In genomic region chr7:138863950-138864572, GRCm38 (mm10) we compare ENCODE assay signal across 14 mouse cellular contexts. TPM values are rescaled to one million over a fixed set of nuclear protein-coding genes. Genes with fewer than 3 reads are reported as not detected.
DNase-seq lines count a peak whose midpoint lies in the region; TF ChIP-seq lines count a peak whose summit lies in the region.
"Had no signal": no experiment of that assay in that cellular context is flagged by ENCODE, and none has a peak within 500 bp of the region (broad histone marks: within the 10 kb centered on the region; RNA-seq: fewer than 3 reads in every experiment).

No protein-coding gene starts in this region.

- peak overlapping the region; percentile 7; the same call in 1 of the 2 replicates for H3K27ac ChIP-seq in limb, embryonic 10.5 days
- H3K27ac ChIP-seq in thymus, adult 2 months (ENCODE audit: control insufficient read depth, insufficient read depth, low read length) = no peak overlapping the region
- H3K27ac ChIP-seq: forebrain, embryonic 12.5 days; hindbrain, embryonic 15.5 days; liver, embryonic 14.5 days; stomach, embryonic 15.5 days had no signal

- peaks cover 87% of the 10 kb centered on the region for H3K4me1 ChIP-seq in E14TG2a.4 (replicated peaks; ENCODE audit: low read depth, low read length)
- H3K4me1 ChIP-seq in limb, embryonic 10.5 days = peaks cover 23% of the 10 kb centered on the region
- no peaks in the 10 kb centered on the region for H3K4me1 ChIP-seq in thymus, adult 2 months (replicated peaks; ENCODE audit: control insufficient read depth, insufficient read depth, low read length)
- H3K4me1 ChIP-seq: forebrain, embryonic 12.5 days; stomach, embryonic 15.5 days had no signal

- DNase-seq in cerebellum, adult 9-10 months = peak; percentile 40
- DNase-seq in cerebellum, postnatal 36 days = no peak
- DNase-seq in embryo, embryonic 10.5 days (ENCODE audit: low spot score) = peak; percentile 47
- DNase-seq in limb, embryonic 10.5 days (ENCODE audit: low spot score) = no peak
- DNase-seq in kidney, postnatal 25 days = no peak
- DNase-seq in thymus, adult 2 months = no peak
- no peak for DNase-seq in lung, postnatal 14 days
- DNase-seq: B cell, adult 2 months; lung, postnatal 10 days had no signal

- no peaks in the 10 kb centered on the region for H3K27me3 ChIP-seq in E14TG2a.4 (ENCODE audit: insufficient read depth, low read length)
- no peaks in the 10 kb centered on the region for H3K27me3 ChIP-seq in limb, embryonic 10.5 days (ENCODE audit: low read depth, poor library complexity, severe bottlenecking)
- no peaks in the 10 kb centered on the region for H3K27me3 ChIP-seq in thymus, adult 2 months (ENCODE audit: control insufficient read depth, insufficient read depth, low read length)
- H3K27me3 ChIP-seq: forebrain, embryonic 12.5 days; hindbrain, embryonic 15.5 days; stomach, embryonic 15.5 days had no signal

- TF ChIP-seq CTCF in E14TG2a.4 (conservative IDR thresholded peaks at IDR 0.05; ENCODE audit: low read length) = no peak
- no peak for TF ChIP-seq CTCF in thymus, adult 2 months (IDR thresholded peaks at IDR 0.05; ENCODE audit: borderline replicate concordance, control insufficient read depth, extremely low read depth, insufficient read depth, low read length, poor library complexity)

- H3K36me3 ChIP-seq in E14TG2a.4 (ENCODE audit: insufficient read depth, low read length) = peaks cover 90% of the 10 kb centered on the region
- H3K36me3 ChIP-seq in limb, embryonic 10.5 days = peaks cover 38% of the 10 kb centered on the region
- peaks cover 4% of the 10 kb centered on the region for H3K36me3 ChIP-seq in thymus, adult 2 months (ENCODE audit: control insufficient read depth, insufficient read depth, low read length)

- 41% methylated on average over 3 of the region's 3 CpGs for WGBS in limb, embryonic 10.5 days
- WGBS in thymus, adult 2 months = 95% methylated on average over 3 of the region's 3 CpGs

- H3K9me3 ChIP-seq in E14TG2a.4 (ENCODE audit: low read length) = no peaks in the 10 kb centered on the region
- H3K9me3 ChIP-seq in limb, embryonic 10.5 days (replicated peaks) = no peaks in the 10 kb centered on the region
- H3K9me3 ChIP-seq: forebrain, embryonic 12.5 days; hindbrain, embryonic 15.5 days; stomach, embryonic 15.5 days had no signal

- 0 out of 2 replicates have a peak overlapping the region, but pooled peaks have one; percentile 3 for H3K4me3 ChIP-seq in E14TG2a.4 (replicated peaks; ENCODE audit: low read length)
- no peak overlapping the region for H3K4me3 ChIP-seq in limb, embryonic 10.5 days
- H3K4me3 ChIP-seq in thymus, adult 2 months (ENCODE audit: control insufficient read depth, insufficient read depth, low read length) = no peak overlapping the region
- H3K4me3 ChIP-seq: forebrain, embryonic 12.5 days; hindbrain, embryonic 15.5 days; stomach, embryonic 15.5 days had no signal

- TF ChIP-seq POLR2A in thymus, adult 2 months (IDR thresholded peaks at IDR 0.05; ENCODE audit: control insufficient read depth, extremely low read depth, insufficient read depth, low read length, poor library complexity) = no peak

RNA-seq across cellular contexts. Expression of gene Mapk1ip1, which starts 18.0 kb away (rescaled TPM):
- 8.0 and 9.4 TPM in 2 replicates for polyA plus RNA-seq in limb, embryonic 10.5 days (2016; fragmentation: Nextera tagmentation; extraction: Ambion mirVana)
- polyA plus RNA-seq in thymus, adult 2 months (2012; rRNA removed) = 92.4 and 103 TPM in 2 replicates

RNA-seq across cellular contexts. Expression of gene Ppp2r2d, which starts 18.2 kb away (rescaled TPM):
- polyA plus RNA-seq in limb, embryonic 10.5 days (2016; fragmentation: Nextera tagmentation; extraction: Ambion mirVana) = 50.9 and 51.9 TPM in 2 replicates
- polyA plus RNA-seq in thymus, adult 2 months (2012; rRNA removed) = 27.6 and 29.0 TPM in 2 replicates

RNA-seq across cellular contexts. Expression of gene Bnip3, which starts 45.3 kb away (rescaled TPM):
- 110 and 112 TPM in 2 replicates for polyA plus RNA-seq in limb, embryonic 10.5 days (2016; fragmentation: Nextera tagmentation; extraction: Ambion mirVana)
- polyA plus RNA-seq in thymus, adult 2 months (2012; rRNA removed) = 11.6 and 13.7 TPM in 2 replicates

Comparison
In these comparisons a context has a peak if more than half of its experiments do, and no peak if none do; other contexts are left out.
1. DNase-seq: peak in cerebellum, adult 9-10 months (single experiment) and embryo, embryonic 10.5 days (single experiment); none in cerebellum, postnatal 36 days (0 of 2), limb, embryonic 10.5 days (single experiment), kidney, postnatal 25 days (0 of 2), thymus, adult 2 months (single experiment) and lung, postnatal 14 days (single experiment).